Mouse (Mus musculus): ENCODE data around the gene Slc25a33. TPM values are rescaled to one million over a fixed set of nuclear protein-coding genes. Genes with fewer than 3 reads are reported as not detected.

Slc25a33 gene
- polyA plus RNA-seq (2015; fragmentation: Nextera tagmentation; extraction: Ambion mirVana) = 54.1 and 56.3 TPM in 2 replicates

GRCm38 (mm10) chr4:149774094-149774470, at the start of gene Slc25a33:
Gene Slc25a33, minus strand, starts transcription at chr4:149774277.

DNA sequence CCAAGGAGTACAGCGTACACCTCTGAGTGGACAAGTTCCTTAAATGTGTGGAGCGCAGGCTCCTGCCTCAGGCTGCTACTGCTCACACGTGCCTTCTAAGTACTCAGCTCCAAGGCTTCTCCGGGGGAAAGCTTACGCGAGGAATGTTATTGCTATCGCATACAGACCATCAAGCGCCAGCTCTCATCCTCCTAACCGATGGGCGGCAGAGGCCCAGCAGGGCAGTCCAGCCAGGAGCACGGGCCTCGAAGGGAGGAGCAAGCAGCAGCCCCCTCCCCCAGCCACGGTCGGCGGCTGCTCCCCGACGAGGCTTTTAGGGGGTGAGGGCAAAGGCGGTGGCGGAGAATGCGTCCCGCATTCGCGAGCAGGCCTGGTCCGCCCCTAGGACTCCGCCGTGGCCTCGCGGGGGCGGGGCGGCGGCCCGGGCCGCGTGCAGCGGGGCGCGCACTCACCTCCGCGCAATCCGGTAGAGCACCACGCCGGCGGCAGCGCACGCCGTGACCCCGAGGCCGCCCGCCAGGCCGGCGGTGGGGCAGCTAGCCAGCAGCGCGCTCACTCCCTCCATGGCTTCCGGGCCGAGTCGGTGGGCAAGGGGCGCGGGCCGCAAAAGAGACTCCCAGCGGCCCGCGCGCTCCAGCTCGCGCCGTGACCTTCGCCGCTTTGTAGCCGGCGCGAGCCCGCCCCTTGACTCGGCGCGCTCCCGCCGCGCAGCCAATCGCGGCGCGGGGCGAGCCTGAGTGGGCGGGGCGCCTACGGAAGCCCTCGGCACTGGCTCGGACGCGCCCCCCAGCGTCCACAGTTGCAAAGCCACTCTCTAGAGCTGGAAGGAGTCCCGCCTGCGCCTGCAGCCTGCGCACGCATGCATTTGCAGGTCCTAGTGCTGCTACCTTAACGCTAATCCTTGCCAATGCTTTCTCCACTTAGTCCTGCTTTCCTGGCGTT, 36.4 kb downstream of the Slc25a33 start, which contains the start of gene Tmem201:
Tmem201 (minus strand) TSS at position 662 of the 942 bp plus-strand sequence.

DNA sequence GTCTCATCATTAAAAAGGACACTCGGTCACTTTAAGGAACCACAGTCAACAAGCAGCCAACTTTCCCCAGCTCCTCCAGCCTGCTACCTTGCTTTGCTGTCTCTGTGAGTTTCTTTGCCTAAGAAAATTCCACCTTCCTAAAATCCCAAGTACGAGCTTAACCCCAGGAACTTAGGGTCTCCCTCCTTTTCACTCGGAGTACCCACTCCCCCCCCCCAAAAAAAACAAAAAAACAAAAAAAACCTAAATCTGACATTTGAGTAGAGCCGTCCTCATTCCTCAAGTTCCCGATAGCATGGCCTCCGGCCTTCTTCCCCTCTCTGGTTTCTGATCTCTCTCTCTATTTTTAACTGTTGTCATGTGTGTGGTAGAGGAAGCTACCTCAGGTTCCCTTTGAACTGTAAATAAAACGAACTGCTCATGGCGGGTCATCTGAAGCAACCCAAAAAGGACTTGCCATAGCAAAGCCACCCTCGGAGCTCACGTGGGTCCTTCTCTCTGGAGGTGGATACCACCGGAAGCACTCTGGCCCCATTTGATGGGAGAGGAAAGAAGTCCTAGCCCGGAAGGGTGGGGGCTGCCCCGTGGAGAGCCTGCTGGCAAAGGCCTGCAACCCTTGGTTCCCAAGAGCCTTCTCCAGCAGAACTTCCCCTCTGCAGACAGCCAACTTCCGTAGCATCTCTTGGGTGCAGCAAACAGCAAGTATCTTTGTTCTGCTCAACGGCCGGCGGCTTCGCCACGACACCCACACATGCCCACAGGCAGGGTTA, 71.7 kb downstream of the Slc25a33 start, which contains the start of gene Pik3cd:
Pik3cd (minus strand) TSS at position 362 of the 770 bp plus-strand sequence.

Small RNA genes within 50 kb of the gene (microRNA-seq; reads per million reads assigned to microRNA genes)
- not detected for gene Gm47301

Other genes starting within 250 kb of the Slc25a33 start
- 228 and 232 TPM in 2 replicates for gene Clstn1, start 187.8 kb downstream of the Slc25a33 start, polyA plus RNA-seq (2015; fragmentation: Nextera tagmentation; extraction: Ambion mirVana)
- gene Pik3cd, start 71.7 kb downstream of the Slc25a33 start, polyA plus RNA-seq (2015; fragmentation: Nextera tagmentation; extraction: Ambion mirVana) = 10.8 and 12.0 TPM in 2 replicates
- 40.6 and 45.4 TPM in 2 replicates for gene Tmem201, start 36.2 kb downstream of the Slc25a33 start, polyA plus RNA-seq (2015; fragmentation: Nextera tagmentation; extraction: Ambion mirVana)
- gene Spsb1, start 180.8 kb upstream of the Slc25a33 start, polyA plus RNA-seq (2015; fragmentation: Nextera tagmentation; extraction: Ambion mirVana) = 9.2 and 9.6 TPM in 2 replicates
- 3.2 and 4.2 TPM in 2 replicates for gene H6pd, start 234.7 kb upstream of the Slc25a33 start, polyA plus RNA-seq (2015; fragmentation: Nextera tagmentation; extraction: Ambion mirVana)